Mouse (Mus musculus): Measurements from ENCODE around the gene Fut7. TPM values are rescaled to one million over a fixed set of nuclear protein-coding genes. Genes with fewer than 3 reads are reported as not detected.

Fut7 gene
- polyA plus RNA-seq, 1 experiment from 2014 or later, result not detected

GRCm38 (mm10) chr2:25395721-25396596, 27.1 kb upstream of the Fut7 start, which contains the start of gene Entpd2:
Gene Entpd2, plus strand, starts transcription at chr2:25395874.
- H3K27me3 ChIP-seq (ENCODE audit: insufficient read depth, low read length), result peaks cover 61% of the 10 kb centered on the region
- peak within 1 kb of the TSS; percentile 76 for H3K4me2 ChIP-seq
- peak; percentile 72 for DNase-seq
- no peak within 1 kb of the TSS for H3K27ac ChIP-seq (ENCODE audit: low read depth)
- no peaks in the 10 kb centered on the region for H3K9me3 ChIP-seq (ENCODE audit: low read depth, low read length)
- peak; percentile 29; the same call in 1 of the 2 replicates for TF ChIP-seq CTCF (IDR thresholded peaks at IDR 0.05; ENCODE audit: low read depth)
- H3K9ac ChIP-seq, result peak within 1 kb of the TSS; percentile 36; the same call in 1 of the 2 replicates
- WGBS, result 2% methylated on average over 57 of the region's 57 CpGs
- H3K4me1 ChIP-seq (ENCODE audit: insufficient read depth), result 0 out of 2 replicates have a peak, but pooled peaks cover 8% of the 10 kb centered on the region
- no peaks in the 10 kb centered on the region for H3K36me3 ChIP-seq (ENCODE audit: insufficient read depth)
- peak; percentile 58 for ATAC-seq (ENCODE audit: insufficient read depth)
- H3K4me3 ChIP-seq (ENCODE audit: low read depth, low read length), result peak within 1 kb of the TSS; percentile 36

GRCm38 (mm10) chr2:25396597-25396983, 26.5 kb upstream of the Fut7 start:
- H3K9me3 ChIP-seq (ENCODE audit: low read depth, low read length), result no peaks in the 10 kb centered on the region
- peaks cover 68% of the 10 kb centered on the region for H3K27me3 ChIP-seq (ENCODE audit: insufficient read depth, low read length)
- no peak overlapping the region for H3K9ac ChIP-seq
- ATAC-seq (ENCODE audit: insufficient read depth), result no peak
- H3K4me3 ChIP-seq (ENCODE audit: low read depth, low read length), result peak overlapping the region; percentile 36
- no peak for TF ChIP-seq CTCF (IDR thresholded peaks at IDR 0.05; ENCODE audit: low read depth)
- H3K4me1 ChIP-seq (ENCODE audit: insufficient read depth), result 0 out of 2 replicates have a peak, but pooled peaks cover 8% of the 10 kb centered on the region
- no peak overlapping the region for H3K27ac ChIP-seq (ENCODE audit: low read depth)
- WGBS, result 34% methylated on average over 3 of the region's 3 CpGs
- H3K4me2 ChIP-seq, result peak overlapping the region; percentile 76
- no peak for DNase-seq
- no peaks in the 10 kb centered on the region for H3K36me3 ChIP-seq (ENCODE audit: insufficient read depth)

GRCm38 (mm10) chr2:25397010-25397409, 26.1 kb upstream of the Fut7 start:
- Histone ChIP-seq H3K27me3 (ENCODE audit: insufficient read depth, low read length) (peaks cover 72% of the 10 kb centered on the region), H3K9ac (no peak overlapping the region), H3K36me3 (ENCODE audit: insufficient read depth) (no peaks in the 10 kb centered on the region), H3K4me3 (ENCODE audit: low read depth, low read length) (no peak overlapping the region), H3K4me2 (no peak overlapping the region), H3K27ac (ENCODE audit: low read depth) (no peak overlapping the region), H3K9me3 (ENCODE audit: low read depth, low read length) (no peaks in the 10 kb centered on the region), H3K4me1 (ENCODE audit: insufficient read depth) (0 out of 2 replicates have a peak, but pooled peaks cover 8% of the 10 kb centered on the region)
- ATAC-seq (ENCODE audit: insufficient read depth) (no peak), DNase-seq (no peak)
- no peak for TF ChIP-seq CTCF (IDR thresholded peaks at IDR 0.05; ENCODE audit: low read depth)
- WGBS, result 50% methylated on average over 1 of the region's 1 CpGs

DNA sequence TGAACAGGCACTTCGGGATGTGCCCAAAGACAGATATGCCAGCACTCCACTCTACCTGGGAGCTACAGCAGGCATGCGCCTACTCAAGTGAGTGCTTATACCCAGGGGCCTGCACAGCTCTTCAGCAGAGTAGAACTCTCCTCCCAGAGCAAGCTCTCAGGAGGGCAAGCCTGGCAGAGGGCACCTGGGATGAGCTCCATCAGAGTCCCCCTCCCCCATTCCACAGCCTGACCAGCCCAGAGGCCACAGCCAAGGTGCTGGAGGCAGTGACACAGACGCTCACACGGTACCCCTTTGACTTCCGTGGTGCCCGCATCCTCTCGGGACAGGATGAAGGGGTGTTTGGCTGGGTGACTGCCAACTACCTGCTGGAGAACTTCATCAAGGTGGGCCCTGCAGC, 25.0 kb upstream of the Fut7 start:
- no peak for TF ChIP-seq CTCF (IDR thresholded peaks at IDR 0.05; ENCODE audit: low read depth)
- DNase-seq (no peak), ATAC-seq (ENCODE audit: insufficient read depth) (no peak)
- Histone ChIP-seq H3K36me3 (ENCODE audit: insufficient read depth) (no peaks in the 10 kb centered on the region), H3K9ac (no peak overlapping the region), H3K9me3 (ENCODE audit: low read depth, low read length) (no peaks in the 10 kb centered on the region), H3K27ac (ENCODE audit: low read depth) (no peak overlapping the region), H3K27me3 (ENCODE audit: insufficient read depth, low read length) (peaks cover 82% of the 10 kb centered on the region), H3K4me2 (no peak overlapping the region), H3K4me3 (ENCODE audit: low read depth, low read length) (no peak overlapping the region), H3K4me1 (ENCODE audit: insufficient read depth) (0 out of 2 replicates have a peak, but pooled peaks cover 8% of the 10 kb centered on the region)
- WGBS, result 86% methylated on average over 7 of the region's 7 CpGs

DNA sequence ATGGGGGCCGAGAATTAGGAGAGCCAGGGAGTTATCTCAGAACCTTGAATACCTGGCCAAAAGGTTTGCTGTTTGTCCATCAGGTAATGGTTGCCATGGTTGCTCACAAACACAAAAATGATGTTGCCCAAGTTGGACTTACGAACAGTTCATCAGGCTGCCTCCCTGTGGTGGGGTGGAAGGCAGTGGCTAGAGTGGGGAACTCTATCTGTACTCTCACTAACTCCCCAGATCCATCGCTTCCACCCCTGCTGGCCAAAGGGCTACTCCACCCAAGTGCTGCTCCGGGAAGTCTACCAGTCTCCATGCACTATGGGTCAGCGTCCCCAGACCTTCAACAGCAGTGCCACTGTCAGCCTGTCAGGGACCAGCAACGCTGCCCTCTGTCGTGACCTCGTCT, 24.0 kb upstream of the Fut7 start, which contains the start of gene Npdc1:
Gene Npdc1 (plus strand): TSS at position 301 of the 400 bp plus-strand sequence.
- DNase-seq (no peak), ATAC-seq (ENCODE audit: insufficient read depth) (no peak)
- no peak for TF ChIP-seq CTCF (IDR thresholded peaks at IDR 0.05; ENCODE audit: low read depth)
- 0 out of 2 replicates have a peak, but pooled peaks cover 8% of the 10 kb centered on the region for H3K4me1 ChIP-seq (ENCODE audit: insufficient read depth)
- no peak within 1 kb of the TSS for H3K4me3 ChIP-seq (ENCODE audit: low read depth, low read length)
- no peaks in the 10 kb centered on the region for H3K9me3 ChIP-seq (ENCODE audit: low read depth, low read length)
- peaks cover 89% of the 10 kb centered on the region for H3K27me3 ChIP-seq (ENCODE audit: insufficient read depth, low read length)
- no peak within 1 kb of the TSS for H3K9ac ChIP-seq
- H3K4me2 ChIP-seq, result no peak within 1 kb of the TSS
- no peaks in the 10 kb centered on the region for H3K36me3 ChIP-seq (ENCODE audit: insufficient read depth)
- H3K27ac ChIP-seq (ENCODE audit: low read depth), result no peak within 1 kb of the TSS
- 56% methylated on average over 8 of the region's 8 CpGs for WGBS

- H3K9me3 ChIP-seq (ENCODE audit: low read depth, low read length), result no peaks in the 10 kb centered on the region
- 21% methylated on average over 16 of the region's 16 CpGs for WGBS
- no peak for TF ChIP-seq CTCF (IDR thresholded peaks at IDR 0.05; ENCODE audit: low read depth)
- no peak overlapping the region for H3K4me3 ChIP-seq (ENCODE audit: low read depth, low read length)
- no peak for ATAC-seq (ENCODE audit: insufficient read depth)
- H3K9ac ChIP-seq, result no peak overlapping the region
- DNase-seq, result no peak
- H3K4me2 ChIP-seq, result peak overlapping the region; percentile 41; the same call in 1 of the 2 replicates
- peaks cover 87% of the 10 kb centered on the region for H3K27me3 ChIP-seq (ENCODE audit: insufficient read depth, low read length)
- no peaks in the 10 kb centered on the region for H3K36me3 ChIP-seq (ENCODE audit: insufficient read depth)
- H3K27ac ChIP-seq (ENCODE audit: low read depth), result no peak overlapping the region
- 0 out of 2 replicates have a peak, but pooled peaks cover 5% of the 10 kb centered on the region for H3K4me1 ChIP-seq (ENCODE audit: insufficient read depth)
Observed at GRCm38 (mm10) chr2:25400291-25400690, 22.8 kb upstream of the Fut7 start.

GRCm38 (mm10) chr2:25400764-25401163, 22.3 kb upstream of the Fut7 start:
- H3K4me2 ChIP-seq, result peak overlapping the region; percentile 41; the same call in 1 of the 2 replicates
- DNase-seq (peak; percentile 71), ATAC-seq (ENCODE audit: insufficient read depth) (no peak)
- 0 out of 2 replicates have a peak, but pooled peaks cover 3% of the 10 kb centered on the region for H3K4me1 ChIP-seq (ENCODE audit: insufficient read depth)
- peak; percentile 63 for TF ChIP-seq CTCF (IDR thresholded peaks at IDR 0.05; ENCODE audit: low read depth)
- H3K4me3 ChIP-seq (ENCODE audit: low read depth, low read length), result no peak overlapping the region
- 3% methylated on average over 17 of the region's 17 CpGs for WGBS
- H3K9me3 ChIP-seq (ENCODE audit: low read depth, low read length), result no peaks in the 10 kb centered on the region
- H3K27ac ChIP-seq (ENCODE audit: low read depth), result no peak overlapping the region
- no peak overlapping the region for H3K9ac ChIP-seq
- no peaks in the 10 kb centered on the region for H3K36me3 ChIP-seq (ENCODE audit: insufficient read depth)
- H3K27me3 ChIP-seq (ENCODE audit: insufficient read depth, low read length), result peaks cover 83% of the 10 kb centered on the region
